Mouse (Mus musculus): ENCODE measurements around the gene Slc25a16.

DNA sequence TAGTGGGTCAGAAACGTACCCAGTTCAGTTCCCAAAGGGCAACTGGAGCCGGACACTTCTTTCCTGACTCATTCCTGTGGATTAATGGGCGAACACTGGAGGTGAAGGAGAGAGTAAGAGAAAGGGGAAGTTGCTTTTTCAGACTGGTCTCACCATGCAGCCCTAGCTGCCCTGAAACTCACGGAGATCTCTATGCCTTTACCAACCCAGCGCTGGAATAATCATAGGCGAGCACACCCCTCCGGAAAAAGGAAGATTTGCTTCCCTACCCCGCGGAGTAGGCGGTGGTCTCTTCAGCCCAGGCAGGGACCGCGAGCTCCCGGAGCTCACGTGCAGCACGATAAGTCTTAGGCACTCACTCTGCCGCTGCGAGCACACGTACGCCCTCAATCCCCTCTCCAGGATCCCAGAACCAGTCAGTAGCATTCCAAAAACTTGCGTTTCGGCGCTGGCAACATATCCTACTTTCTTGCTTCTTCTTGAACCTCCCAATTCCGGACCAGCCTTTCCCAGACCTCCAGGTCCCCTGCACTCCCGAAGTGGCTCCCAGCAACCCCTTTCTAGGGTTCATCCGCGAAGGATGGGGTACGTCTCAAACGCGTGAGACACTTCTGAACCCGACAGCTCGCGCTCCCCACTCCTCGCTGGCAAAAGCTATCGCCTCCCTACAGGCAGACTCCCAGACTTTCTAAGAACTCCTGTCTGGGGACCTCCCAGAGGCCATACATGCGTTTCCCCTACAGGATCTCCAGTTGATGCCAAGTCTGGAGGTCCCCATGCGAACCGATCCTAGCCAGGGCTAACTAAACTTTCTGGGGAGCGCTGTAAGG lies 34.2 kb upstream of the Slc25a16 start:
- no peak for TF ChIP-seq MYOG (IDR thresholded peaks at IDR 0.05; ENCODE audit: control insufficient read depth, extremely low read depth, insufficient read length)
- TF ChIP-seq CTCF (IDR thresholded peaks at IDR 0.05; ENCODE audit: control insufficient read depth, insufficient read depth, insufficient read length): no peak
- no peak for TF ChIP-seq MYOD1 (IDR thresholded peaks at IDR 0.05; ENCODE audit: control insufficient read depth, insufficient read length, low read depth)

All from C2C12 (cell line).